Mouse (Mus musculus): Measurements from ENCODE around the gene Cox17.

Gene Cox17

DNA sequence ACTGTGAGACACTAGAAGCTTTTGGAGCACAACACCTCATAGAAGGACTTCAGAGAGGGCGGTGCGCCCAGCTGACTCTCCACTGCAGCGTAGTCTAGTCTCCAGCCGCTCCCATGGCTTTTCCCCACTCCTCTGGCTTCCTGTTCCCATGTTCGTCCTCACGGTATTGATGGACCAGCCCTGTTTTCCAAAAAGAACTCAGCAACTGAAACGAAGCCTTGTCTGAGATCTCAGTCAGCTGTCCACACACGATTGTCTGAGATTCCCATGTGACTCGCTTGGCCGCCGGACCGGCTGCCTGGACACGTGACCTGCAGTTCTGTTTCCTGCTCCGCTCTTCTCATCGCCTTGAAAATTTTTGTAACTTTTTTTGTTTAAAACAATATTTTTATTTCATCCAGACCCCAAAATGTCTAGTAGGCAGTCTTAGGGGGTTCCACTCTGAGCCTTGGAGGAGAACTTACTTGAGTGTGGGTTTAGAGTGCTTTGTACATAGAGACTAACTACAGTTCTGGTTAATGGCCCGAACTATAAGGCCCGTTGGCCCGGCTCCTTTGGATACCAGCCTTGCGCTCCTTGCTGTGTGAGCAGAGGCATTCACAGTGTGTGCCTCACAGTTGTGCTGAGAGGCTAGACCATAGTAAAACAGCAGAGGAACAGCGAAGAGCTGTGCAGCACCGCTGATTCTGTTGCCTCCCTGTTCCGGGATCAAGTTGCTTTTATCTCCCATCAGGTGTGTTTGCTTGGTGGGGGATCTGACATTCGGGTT lies 45.5 kb downstream of the Cox17 start:
- in situ Hi-C loops (cut with MseI, MboI) = no loop called here

- in situ Hi-C loops (cut with MseI, MboI) = no loop called here
These were observed 47.4 kb downstream of the Cox17 start for GRCm38 (mm10) chr16:38394191-38394618.

DNA sequence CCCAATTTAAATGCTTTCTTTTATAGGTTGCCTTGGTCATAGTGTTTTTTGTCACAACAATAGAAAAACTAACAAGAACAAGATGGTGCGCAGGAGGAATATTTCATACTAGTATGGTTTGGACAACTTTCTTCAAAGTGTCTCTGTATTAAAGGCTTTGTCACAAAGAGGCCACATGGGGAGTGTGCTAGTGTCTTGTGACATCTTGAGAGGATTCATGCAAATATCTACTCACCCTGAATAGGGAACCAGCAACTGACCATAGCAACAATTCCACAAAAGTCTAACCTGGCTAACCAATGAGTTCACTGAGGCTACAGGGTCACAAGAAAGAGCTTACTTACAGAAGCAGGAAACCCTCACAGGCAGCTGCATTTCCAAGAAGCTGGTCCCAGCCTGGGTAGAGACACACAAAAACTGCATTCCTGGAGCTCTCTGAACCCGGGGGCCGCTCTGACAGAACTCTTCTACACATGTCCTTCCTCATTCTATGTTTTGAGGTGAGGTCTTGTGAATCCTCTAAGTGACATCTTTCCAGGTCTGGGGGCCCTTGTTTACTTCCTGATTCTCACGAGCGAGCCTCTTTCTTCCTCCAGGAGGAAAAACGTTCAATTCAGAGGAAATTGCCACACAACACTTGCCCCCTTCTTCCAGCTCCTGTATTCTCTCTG lies 48.4 kb downstream of the Cox17 start:
- in situ Hi-C loops (cut with MseI, MboI) = no loop called here

DNA sequence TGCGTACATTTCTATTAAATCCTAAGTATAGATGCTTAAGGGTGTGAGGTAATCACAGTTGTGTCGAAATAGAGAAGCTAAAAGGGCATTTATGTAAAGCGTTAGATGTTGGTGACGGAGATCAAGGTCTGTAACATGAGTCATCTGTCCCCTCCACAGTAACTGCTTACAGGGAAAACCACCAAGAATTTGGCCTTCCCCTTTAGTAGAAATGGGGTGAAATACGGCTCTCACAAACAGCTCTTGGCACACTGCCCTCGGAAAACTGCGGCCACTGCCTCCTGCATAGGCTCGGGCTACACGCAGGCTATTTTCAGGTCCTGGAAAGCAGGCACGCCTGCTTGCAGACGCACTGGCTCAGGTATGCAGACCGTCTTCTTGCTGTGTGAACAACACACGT lies 49.4 kb downstream of the Cox17 start:
- in situ Hi-C loops (cut with MseI, MboI) = no loop called here

DNA sequence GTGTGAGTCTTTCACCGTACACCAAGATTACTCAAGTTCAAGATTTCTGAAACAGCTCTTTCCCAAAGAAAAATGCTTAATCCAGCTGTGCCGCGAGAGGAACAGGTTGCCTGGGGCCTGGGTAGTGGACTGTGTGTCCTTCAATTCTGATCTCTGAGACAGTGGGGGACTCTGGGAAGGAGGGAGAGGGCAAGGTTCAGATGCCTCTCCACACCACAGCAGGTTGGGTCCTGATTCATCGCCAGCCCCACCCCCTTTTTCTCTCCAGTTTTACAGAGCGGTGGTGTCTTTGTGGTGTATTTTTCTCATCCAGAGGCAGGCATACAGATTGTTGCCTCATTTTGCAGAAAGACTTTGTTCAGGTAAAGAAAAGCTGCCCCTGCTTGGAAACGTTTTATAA lies 51.5 kb downstream of the Cox17 start:
- in situ Hi-C loops (cut with MseI, MboI) = no loop called here

DNA sequence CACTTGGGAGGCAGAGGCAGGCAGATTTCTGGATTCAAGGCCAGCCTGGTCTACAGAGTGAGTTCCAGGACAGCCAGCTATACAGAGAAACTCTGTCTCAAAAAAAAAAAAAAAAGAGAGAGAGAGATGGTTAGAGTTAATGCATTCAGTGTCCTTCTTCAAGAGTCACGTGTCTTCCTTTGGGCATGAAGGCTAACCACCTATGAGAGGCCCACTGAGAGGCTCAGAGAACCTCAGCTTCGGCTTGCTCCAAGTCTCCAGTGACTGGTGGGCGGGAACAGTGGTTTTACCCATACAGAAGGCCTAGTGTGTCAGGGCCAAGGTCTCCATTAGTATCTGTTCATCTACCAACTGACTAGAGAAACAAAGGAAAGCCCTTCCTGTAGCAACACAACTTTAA lies 52.3 kb downstream of the Cox17 start:
- in situ Hi-C loops (cut with MseI, MboI) = no loop called here

GRCm38 (mm10) chr16:38399531-38400231 lies 52.9 kb downstream of the Cox17 start:
- in situ Hi-C loops (cut with MseI, MboI) = no loop called here

GRCm38 (mm10) chr16:38400311-38400960 lies 53.6 kb downstream of the Cox17 start:
- in situ Hi-C loops (cut with MseI, MboI) = no loop called here

GRCm38 (mm10) chr16:38401468-38401867 lies 54.7 kb downstream of the Cox17 start:
- in situ Hi-C loops (cut with MseI, MboI) = no loop called here

All from mouse trophoblast stem cell (cell line).